Mouse (Mus musculus) adrenal gland, adult 2 months (tissue): Measurements from ENCODE around the gene Fmod. TPM values are rescaled to one million over a fixed set of nuclear protein-coding genes. Genes with fewer than 3 reads are reported as not detected.

Experiments used
- DNase-seq: peaks from one replicate; pipeline ENCODE4 v3.0.0; 2021
- long read RNA-seq: library from polyadenylated mRNA; stranded (forward); transcript quantifications from one replicate; pipeline ENCODE4 v2.0.0, GENCODE M21; 2021
- polyA plus RNA-seq: library from polyadenylated mRNA; depleted of rRNA; stranded (reverse); fragments of >200 nt; gene quantifications from 2 replicates; pipeline ENCODE4 v1.2.3, GENCODE M21; 2012; rRNA removed
- total RNA-seq, 2 experiments: library from RNA; stranded (reverse); gene quantifications; 2 replicates each; pipeline ENCODE4 v1.2.3; 2021

The Fmod gene
- total RNA-seq, result 10 to 100 TPM; 10.1 to 12.4 TPM
- 13.4 and 17.9 TPM in 2 replicates for polyA plus RNA-seq
- long read RNA-seq, transcript Fmod-201 (3 exons, 3,120 nt), result major isoform, 5 of 8 reads
- long read RNA-seq, partial matches to known transcripts, result 3 of 8 reads
- long read RNA-seq, other reads (novel, unspliced or antisense), result 0 of 8 reads

GRCm38 (mm10) chr1:134037172-134037571, at the start of gene Fmod:
Gene Fmod (plus strand): TSS chr1:134037254.
- DNase-seq, result no peak

GRCm38 (mm10) chr1:133988845-133989244, 48.2 kb upstream of the Fmod start:
- no peak for DNase-seq

DNA sequence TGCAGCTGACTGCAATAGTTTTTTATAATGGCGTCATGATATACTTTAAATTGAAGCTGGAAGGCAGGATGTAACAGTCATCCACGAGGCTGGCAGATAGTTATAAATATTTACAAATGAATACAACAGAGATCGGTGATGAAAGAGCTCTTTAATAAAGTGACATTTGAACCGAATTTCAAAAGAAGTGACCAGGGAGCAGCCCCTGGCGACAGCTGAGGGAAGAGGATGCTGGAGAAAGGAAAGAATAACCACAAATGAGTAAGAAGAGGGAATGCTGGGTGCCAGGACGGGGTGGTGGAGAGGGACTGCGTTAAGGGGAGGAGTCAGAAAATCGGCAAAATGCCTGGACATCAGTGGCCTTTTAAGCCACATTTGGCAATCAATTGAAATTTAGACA, 45.8 kb upstream of the Fmod start:
- DNase-seq, result no peak

DNA sequence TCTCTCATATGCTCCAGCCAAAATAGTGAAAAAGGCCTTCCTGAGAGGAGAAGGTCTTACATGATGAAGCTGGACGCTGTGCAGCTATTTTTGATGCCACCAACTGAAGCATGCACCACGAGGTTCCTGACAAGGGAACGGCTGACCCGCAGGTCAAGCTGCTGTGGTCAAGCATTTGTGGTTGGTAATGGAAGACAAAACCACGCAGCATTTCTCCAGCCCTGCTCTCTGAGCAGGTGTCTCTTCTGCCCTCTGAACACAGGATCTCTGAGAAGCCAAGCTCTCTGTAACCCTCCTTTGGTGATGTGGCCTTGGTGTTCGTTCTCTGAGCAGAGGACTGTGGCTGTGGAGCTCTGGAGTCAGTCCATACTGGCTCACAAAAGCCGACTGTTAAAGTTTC, 31.6 kb upstream of the Fmod start:
- no peak for DNase-seq

GRCm38 (mm10) chr1:134006105-134006764, 30.8 kb upstream of the Fmod start:
- DNase-seq, result no peak

DNA sequence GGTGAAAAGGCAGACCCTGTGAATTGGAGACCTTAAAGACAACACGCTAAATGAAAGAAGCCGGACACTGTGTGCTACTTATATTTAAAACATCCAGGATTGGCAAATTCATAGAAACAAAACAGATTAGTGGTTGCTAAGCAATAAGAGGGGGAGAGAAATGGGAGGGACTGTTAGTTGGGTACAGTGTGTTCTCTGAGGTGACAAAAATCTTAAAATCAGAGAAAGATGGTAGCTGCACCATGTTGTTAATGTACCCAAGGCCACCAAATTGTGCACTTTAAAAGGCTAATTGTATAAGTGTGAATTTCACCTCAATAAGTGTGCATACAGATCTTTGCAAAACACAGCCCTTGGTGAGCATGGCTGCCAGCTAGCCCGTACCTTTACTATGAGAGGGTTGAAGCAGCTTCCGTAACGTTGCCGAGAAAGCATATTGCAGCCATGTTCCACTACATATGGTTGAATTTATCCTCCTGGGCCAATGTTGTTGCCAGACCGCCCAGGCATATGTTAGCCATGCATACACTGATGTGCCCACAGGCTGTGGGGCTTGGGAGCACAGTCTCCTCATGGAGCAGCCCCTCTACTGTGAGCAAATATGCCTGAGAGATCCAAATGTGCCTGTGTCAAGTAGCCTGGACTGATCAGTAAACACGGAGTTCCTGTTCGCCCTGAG, 12.6 kb upstream of the Fmod start:
- no peak for DNase-seq

- no peak for DNase-seq
Observed at GRCm38 (mm10) chr1:134025975-134026374, 11.1 kb upstream of the Fmod start.

DNA sequence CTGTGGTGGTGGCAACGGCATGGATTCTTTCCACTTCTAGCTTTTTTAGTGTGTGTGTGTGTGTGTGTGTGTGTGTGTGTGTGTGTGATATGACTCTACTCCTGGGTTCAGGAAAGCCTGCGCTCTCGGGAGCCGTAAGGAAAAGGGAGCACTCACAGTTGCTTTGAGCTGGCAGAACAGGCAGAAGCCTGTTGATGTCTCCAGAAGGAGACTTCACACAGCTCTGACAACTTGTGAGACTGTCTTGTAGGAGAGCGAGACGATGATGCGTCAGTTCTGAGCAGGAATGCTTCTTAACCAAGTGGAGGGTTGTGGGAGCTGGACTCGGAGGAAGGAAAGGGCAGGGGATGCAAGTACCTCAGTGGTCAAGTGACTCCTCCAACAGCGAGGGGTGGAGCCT, 10.3 kb upstream of the Fmod start:
- no peak for DNase-seq

DNA sequence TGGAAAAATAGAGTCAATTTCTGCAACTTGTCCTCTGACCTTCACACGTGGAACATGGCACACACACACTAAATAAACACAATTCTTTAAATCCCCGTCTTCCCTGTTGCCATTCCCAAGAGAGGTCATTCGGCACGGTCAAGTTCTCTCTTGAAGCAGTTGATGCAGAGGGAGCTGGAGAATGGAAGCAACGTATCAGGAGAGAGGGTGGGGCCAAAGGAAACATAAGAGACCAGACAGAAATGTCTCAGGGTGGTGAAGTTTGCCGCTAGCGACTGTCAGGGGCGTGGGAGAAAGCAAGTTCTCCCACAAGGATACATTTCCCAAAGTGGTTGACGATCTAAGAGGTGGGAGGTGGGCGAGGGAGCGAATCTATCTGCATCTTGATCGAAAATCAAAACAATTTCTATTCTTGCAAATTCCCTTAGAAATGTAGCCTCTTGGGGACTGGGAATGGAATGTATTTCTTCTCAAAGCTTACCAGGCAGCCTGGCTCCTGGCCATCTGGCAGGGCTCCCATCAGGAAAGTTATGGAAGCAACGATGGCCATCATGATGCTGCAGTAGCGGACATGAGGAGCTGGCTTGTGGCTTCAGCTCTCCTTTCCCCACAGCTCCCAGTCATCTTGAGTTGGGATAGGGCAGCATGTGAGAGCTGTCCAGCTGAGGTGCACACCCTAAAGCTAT, 8.8 kb upstream of the Fmod start:
- peak; percentile 28 for DNase-seq

DNA sequence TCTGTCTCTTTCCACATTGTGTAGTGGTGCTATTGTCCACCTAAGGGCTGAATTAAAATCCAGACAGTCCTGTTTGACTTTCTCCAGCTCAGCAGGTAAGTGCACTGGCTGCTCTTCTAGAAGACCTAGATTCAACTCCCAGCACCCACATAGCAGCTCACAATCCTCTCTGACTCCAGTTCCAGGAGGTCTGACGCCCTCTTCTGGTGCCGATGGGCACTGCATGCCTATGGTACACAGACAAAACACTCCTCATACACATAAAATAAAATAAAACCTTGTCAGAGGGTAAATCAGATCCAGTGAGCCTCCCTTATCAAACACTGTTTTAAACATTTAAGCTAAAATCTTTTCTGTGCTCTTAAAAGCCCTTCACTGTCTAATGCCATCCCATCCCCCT, 562 bp upstream of the Fmod start:
- DNase-seq, result no peak

- no peak for DNase-seq
Observed at GRCm38 (mm10) chr1:134038336-134038735, 1.3 kb downstream of the Fmod start.

DNA sequence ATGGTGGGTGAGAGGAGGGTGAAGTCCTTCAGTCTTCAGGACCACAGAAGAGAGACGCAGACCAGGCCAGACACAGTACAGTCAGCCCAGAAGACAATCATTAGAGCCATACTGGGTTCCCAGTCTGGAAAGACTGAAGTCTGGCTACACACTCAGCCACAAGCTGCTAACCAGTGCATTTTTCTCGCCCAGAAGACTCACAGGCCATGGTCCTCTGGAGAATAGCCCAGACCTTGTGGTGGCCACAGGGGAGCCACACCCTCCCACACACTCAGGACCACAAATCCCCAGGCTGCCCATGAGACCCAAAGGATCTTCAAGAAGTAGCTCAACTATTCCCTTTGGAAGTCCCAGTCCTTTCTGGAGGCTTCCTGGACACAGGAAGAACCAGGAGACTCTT, 2.3 kb downstream of the Fmod start:
- no peak for DNase-seq

DNA sequence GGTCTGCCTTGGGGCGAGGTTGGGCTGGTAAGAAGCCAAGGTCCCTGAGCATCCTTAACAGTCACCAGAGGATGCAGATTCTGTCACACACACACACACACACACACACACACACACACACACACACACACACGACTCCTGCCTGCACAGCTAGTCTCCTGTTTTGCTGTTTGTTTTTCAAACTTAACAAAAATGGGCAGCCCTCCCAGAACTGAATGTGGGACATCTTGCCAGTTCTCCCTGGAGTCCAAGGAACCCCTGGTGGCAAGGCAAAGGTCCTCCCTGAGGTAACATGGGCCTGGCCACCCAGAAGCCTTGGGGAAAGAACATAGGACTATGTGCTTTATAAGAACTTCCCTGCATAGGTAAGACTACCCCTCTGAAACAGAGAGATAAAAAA, 4.8 kb downstream of the Fmod start:
- no peak for DNase-seq

DNA sequence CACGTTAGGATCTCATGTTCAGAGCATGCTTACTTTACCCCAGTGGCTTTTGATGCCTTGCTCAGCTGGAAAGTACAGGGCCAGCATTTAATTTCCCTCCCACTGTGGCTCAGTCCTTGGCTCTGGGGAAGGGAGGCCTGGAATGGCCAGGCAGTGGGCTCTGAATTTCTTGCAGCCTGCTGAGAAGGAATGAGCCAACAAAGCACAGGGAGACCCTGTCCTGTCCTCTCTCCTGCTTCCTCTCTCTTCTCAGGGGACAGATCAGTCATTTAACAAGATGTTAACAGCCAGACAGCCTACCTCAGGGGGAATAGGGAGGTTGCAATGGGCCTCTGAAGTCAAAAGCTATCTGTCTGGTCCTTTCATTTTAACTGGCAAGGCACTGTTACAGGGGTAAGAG, 5.3 kb downstream of the Fmod start:
- no peak for DNase-seq

DNA sequence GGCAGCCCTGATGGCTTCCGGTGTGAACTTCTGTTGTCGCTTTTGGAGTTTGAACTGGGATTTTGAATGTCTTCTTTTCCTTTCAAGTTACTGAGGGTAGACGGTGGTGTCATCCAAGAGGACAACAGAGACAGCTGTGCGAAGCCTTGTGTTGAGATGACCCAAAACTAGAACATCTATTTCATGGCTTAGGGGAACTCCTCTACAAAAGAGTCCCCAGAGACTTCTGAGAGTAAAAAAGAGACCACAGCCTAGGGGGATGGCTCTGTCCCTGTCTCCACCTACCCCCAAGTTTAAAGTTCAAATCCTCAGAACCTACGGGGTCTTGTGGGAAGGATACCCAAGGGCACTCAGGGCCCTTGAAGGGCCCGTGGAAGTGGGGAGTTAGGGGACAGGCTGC, 7.8 kb downstream of the Fmod start:
- DNase-seq, result no peak

GRCm38 (mm10) chr1:134045971-134046370, 8.9 kb downstream of the Fmod start:
- DNase-seq, result peak; percentile 79

DNA sequence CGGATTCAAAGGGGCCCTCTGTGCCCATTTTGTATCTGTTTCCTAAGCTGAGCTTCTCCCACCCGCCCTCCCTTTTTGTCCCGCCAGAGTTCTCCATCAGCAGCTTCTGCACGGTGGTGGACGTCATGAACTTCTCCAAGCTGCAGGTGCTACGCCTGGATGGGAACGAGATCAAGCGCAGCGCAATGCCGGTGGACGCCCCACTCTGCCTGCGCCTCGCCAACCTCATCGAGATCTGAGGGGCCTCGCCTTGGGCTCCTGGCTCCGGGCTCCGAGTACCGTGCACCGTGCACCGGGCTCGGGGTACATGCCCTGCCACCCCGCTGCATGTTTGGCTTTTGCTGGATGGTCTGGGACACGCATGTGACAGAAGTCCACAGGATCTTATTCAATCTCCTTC, 9.3 kb downstream of the Fmod start:
- no peak for DNase-seq

DNA sequence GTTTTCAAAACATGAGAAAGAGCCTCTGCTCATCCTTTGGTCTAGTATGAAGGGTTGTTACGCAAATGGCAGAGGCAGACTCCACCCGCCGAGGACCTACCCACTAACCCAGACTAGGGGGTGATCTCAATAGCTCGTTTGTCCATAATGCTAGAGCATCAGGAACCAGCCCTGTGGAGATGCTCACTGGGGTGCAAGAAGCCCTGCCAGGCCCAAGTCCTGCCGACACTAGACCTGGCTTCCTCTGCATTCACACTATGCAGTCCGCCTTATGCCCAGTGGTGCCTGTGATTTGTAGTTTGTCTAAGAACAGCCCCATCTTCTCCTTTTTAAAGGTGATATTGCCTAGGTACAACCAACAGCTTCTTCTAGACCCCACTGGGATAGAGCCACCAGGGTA, 10.4 kb downstream of the Fmod start:
- DNase-seq, result no peak

DNA sequence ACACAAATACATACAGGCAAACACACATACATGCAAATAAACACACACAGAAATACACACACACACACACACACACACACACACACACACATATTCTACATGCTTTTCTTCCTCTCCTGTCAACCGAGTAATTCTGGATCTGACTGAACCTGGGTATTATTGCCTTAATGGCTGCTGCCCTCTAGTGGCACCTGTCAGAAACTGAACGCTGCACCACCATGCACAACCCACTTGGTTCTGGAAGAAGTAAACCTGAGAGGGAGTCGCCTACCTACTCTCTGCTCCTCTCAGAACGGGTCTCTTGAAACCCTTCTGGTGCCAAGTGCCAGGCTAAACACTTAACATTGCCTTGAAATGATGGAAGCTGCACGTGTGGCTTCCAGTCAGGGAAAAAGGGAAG, 11.7 kb downstream of the Fmod start:
- DNase-seq, result peak; percentile 61

DNA sequence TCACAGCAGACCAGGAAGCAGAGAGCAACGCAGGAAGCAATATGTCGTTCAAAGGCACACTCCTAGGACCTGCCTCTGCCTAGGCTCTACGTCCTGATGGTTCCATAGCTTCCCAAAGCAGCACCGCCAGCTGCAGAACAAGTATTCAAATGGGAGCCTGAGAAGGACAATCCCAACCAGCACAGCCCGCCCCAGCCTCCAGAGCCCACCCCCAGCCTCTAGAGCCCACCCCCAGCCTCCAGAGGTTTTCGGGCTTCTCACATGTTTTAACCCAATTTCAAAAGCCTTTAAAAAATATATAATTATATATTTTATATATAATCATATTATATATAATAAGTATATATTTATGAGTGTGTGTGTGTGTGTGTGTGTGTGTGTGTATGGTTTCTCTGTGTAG, 12.5 kb downstream of the Fmod start:
- no peak for DNase-seq

- DNase-seq, result peak; percentile 82
Observed at GRCm38 (mm10) chr1:134053207-134053606, 16.2 kb downstream of the Fmod start.

- no peak for DNase-seq
Observed at GRCm38 (mm10) chr1:134055058-134055457, 18.0 kb downstream of the Fmod start.

DNA sequence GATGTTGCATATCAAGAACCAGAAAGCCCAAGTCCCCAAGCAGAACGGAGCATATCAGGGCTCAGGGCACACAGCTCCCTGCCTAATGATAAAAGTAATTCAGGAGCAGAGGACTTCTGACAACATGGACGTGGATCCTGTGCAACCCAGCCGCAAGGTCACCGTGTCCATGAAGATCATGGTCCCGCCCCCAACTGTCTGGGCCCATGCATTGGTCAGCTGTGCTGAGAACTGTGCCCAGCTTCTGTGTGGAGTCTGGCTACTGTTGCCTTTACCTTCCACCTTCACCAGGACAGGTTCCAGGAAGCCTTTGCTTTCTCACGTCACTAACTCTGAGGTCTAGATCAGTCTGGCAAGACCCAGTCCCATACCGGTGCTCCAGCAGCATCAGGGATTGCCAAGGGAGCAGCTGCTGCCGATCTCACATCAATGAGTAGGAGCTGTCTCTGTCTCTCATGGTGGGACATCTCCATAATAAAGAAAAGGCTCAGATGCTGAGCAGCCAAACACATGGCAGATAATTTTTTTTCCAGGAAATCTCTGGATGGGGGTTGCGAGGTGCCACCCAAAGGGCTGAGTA, 18.7 kb downstream of the Fmod start:
- DNase-seq, result no peak
